Mouse (Mus musculus) ES-Bruce4 (cell line): ENCODE measurements around the gene Frmd6. TPM values are rescaled to one million over a fixed set of nuclear protein-coding genes. Genes with fewer than 3 reads are reported as not detected.

Experiments used
- H3K27ac ChIP-seq: 2 replicates; pipeline ENCODE4 v1.5.1; 2012; ENCODE audit warnings: low read length, inconsistent platforms; ENCODE audit not compliant: insufficient read depth
- H3K27me3 ChIP-seq: 2 replicates; pipeline ENCODE4 v1.6.1; 2012; ENCODE audit warnings: mild to moderate bottlenecking, low read length, inconsistent platforms; ENCODE audit not compliant: control insufficient read depth, poor library complexity, insufficient read depth, severe bottlenecking
- H3K36me3 ChIP-seq: 2 replicates; pipeline ENCODE4 v1.6.1; 2012; ENCODE audit warnings: inconsistent platforms, mild to moderate bottlenecking, low read length, moderate library complexity; ENCODE audit not compliant: control insufficient read depth, poor library complexity, insufficient read depth, severe bottlenecking
- H3K4me1 ChIP-seq: one replicate; pipeline ENCODE4 v1.8.1; 2011; ENCODE audit warnings: low read length; ENCODE audit not compliant: control insufficient read depth, insufficient read depth
- H3K4me3 ChIP-seq: 2 replicates; pipeline ENCODE4 v1.5.1; 2011; ENCODE audit warnings: low read depth, mild to moderate bottlenecking, low read length
- H3K9ac ChIP-seq: 2 replicates; pipeline ENCODE4 v1.6.1; 2012; ENCODE audit warnings: low read depth, mild to moderate bottlenecking, inconsistent platforms; ENCODE audit not compliant: poor library complexity, severe bottlenecking
- H3K9me3 ChIP-seq: replicated peaks from 2 replicates; pipeline ENCODE4 v1.6.1; 2012; ENCODE audit warnings: mild to moderate bottlenecking, low read length, inconsistent platforms; ENCODE audit not compliant: control insufficient read depth, poor library complexity, insufficient read depth, severe bottlenecking
- CTCF ChIP-seq: IDR thresholded peaks from one replicate; pipeline ENCODE4 v1.8.1; 2011; ENCODE audit warnings: low read depth, low read length
- EP300 ChIP-seq: IDR thresholded peaks from 2 replicates; pipeline ENCODE4 v1.6.1; 2011; ENCODE audit warnings: low read depth, low read length; ENCODE audit not compliant: insufficient read depth
- POLR2A ChIP-seq: IDR thresholded peaks from one replicate; pipeline ENCODE4 v1.8.1; 2011; ENCODE audit warnings: low read length; ENCODE audit not compliant: insufficient read depth
- polyA plus RNA-seq: library from polyadenylated mRNA; stranded (reverse); fragments of >200 nt; gene quantifications from 2 replicates; pipeline ENCODE4 v1.2.4, GENCODE M21; 2011; ENCODE audit warnings: low read depth; ENCODE audit not compliant: missing spikeins, insufficient read depth, insufficient read length

Gene Frmd6
- polyA plus RNA-seq, 1 experiment, result 30.5 TPM

GRCm38 (mm10) chr12:70895275-70895674, 70.0 kb downstream of the Frmd6 start:
- Histone ChIP-seq H3K9me3 (no peaks in the 10 kb centered on the region), H3K4me1 (no peaks in the 10 kb centered on the region), H3K27ac (no peak overlapping the region), H3K36me3 (no peaks in the 10 kb centered on the region; the same call in 1 of the 2 replicates), H3K4me3 (no peak overlapping the region), H3K27me3 (no peaks in the 10 kb centered on the region), H3K9ac (no peak overlapping the region)
- no peak for TF ChIP-seq CTCF
- no peak for TF ChIP-seq POLR2A
- no peak for TF ChIP-seq EP300

GRCm38 (mm10) chr12:70896068-70896467, 70.8 kb downstream of the Frmd6 start:
- H3K4me1 ChIP-seq, result no peaks in the 10 kb centered on the region
- no peaks in the 10 kb centered on the region for H3K27me3 ChIP-seq
- H3K9ac ChIP-seq, result no peak overlapping the region
- TF ChIP-seq EP300, result no peak
- no peak for TF ChIP-seq CTCF
- no peak for TF ChIP-seq POLR2A
- H3K36me3 ChIP-seq, result no peaks in the 10 kb centered on the region; the same call in 1 of the 2 replicates
- H3K4me3 ChIP-seq, result no peak overlapping the region
- H3K9me3 ChIP-seq, result no peaks in the 10 kb centered on the region
- no peak overlapping the region for H3K27ac ChIP-seq

- H3K9me3 ChIP-seq, result no peaks in the 10 kb centered on the region
- H3K9ac ChIP-seq, result no peak overlapping the region
- H3K27ac ChIP-seq, result no peak overlapping the region
- H3K36me3 ChIP-seq, result no peaks in the 10 kb centered on the region; the same call in 1 of the 2 replicates
- TF ChIP-seq EP300 (no peak), POLR2A (no peak), CTCF (peak; percentile 38)
- H3K4me1 ChIP-seq, result no peaks in the 10 kb centered on the region
- no peaks in the 10 kb centered on the region for H3K27me3 ChIP-seq
- no peak overlapping the region for H3K4me3 ChIP-seq
These were observed 72.1 kb downstream of the Frmd6 start for GRCm38 (mm10) chr12:70897434-70897833.

GRCm38 (mm10) chr12:70898450-70898849, 73.1 kb downstream of the Frmd6 start:
- TF ChIP-seq CTCF, result no peak
- no peak overlapping the region for H3K27ac ChIP-seq
- H3K4me3 ChIP-seq, result no peak overlapping the region
- H3K4me1 ChIP-seq, result no peaks in the 10 kb centered on the region
- H3K9me3 ChIP-seq, result no peaks in the 10 kb centered on the region
- H3K9ac ChIP-seq, result no peak overlapping the region
- no peaks in the 10 kb centered on the region for H3K27me3 ChIP-seq
- H3K36me3 ChIP-seq, result no peaks in the 10 kb centered on the region; the same call in 1 of the 2 replicates

GRCm38 (mm10) chr12:70904471-70904870, 79.2 kb downstream of the Frmd6 start:
- TF ChIP-seq EP300 (no peak), POLR2A (no peak), CTCF (no peak)
- Histone ChIP-seq H3K9me3 (no peaks in the 10 kb centered on the region), H3K4me1 (peaks cover 4% of the 10 kb centered on the region), H3K36me3 (no peaks in the 10 kb centered on the region), H3K27me3 (no peaks in the 10 kb centered on the region), H3K9ac (no peak overlapping the region), H3K27ac (no peak overlapping the region), H3K4me3 (no peak overlapping the region)

DNA sequence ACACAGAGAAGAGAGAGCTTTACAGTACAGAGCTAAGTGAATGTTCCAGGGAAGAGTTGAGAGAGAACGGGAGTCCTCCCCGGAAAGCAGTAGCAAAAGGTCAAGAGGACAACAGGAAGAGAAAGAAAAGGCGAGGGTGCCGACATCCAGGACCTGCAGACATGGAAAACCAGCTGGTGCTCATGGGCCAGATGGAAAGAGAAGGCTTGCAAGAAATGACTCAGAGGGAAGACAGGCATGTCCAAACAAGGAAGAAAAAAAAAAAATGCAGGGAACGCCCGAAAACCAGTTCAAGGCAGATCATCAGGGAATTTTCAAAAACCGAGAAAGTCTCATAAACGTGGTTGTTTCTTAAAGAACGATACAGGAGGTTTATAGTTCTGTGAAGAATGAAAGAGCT, 81.6 kb downstream of the Frmd6 start:
- TF ChIP-seq CTCF (no peak), POLR2A (no peak), EP300 (no peak)
- no peak overlapping the region for H3K4me3 ChIP-seq
- H3K4me1 ChIP-seq, result peaks cover 4% of the 10 kb centered on the region
- no peaks in the 10 kb centered on the region for H3K9me3 ChIP-seq
- no peaks in the 10 kb centered on the region for H3K27me3 ChIP-seq
- no peak overlapping the region for H3K9ac ChIP-seq
- no peak overlapping the region for H3K27ac ChIP-seq
- H3K36me3 ChIP-seq, result no peaks in the 10 kb centered on the region

- Histone ChIP-seq H3K4me3 (no peak overlapping the region), H3K9ac (no peak overlapping the region)
These were observed 82.3 kb downstream of the Frmd6 start for GRCm38 (mm10) chr12:70907651-70908050.

More at GRCm38 (mm10) chr12:70907651-70908050, 82.3 kb downstream of the Frmd6 start:
- Histone ChIP-seq H3K36me3 (no peaks in the 10 kb centered on the region), H3K27ac (no peak overlapping the region), H3K27me3 (no peaks in the 10 kb centered on the region), H3K4me1 (peaks cover 4% of the 10 kb centered on the region), H3K9me3 (no peaks in the 10 kb centered on the region)
- TF ChIP-seq CTCF (no peak), POLR2A (no peak), EP300 (no peak)
